Mouse (Mus musculus): Measurements from ENCODE around the gene Nudt15. TPM values are rescaled to one million over a fixed set of nuclear protein-coding genes. Genes with fewer than 3 reads are reported as not detected.
A peak's percentile ranks its signal among the peaks of the same experiment; 100 is the strongest.
"Not testable (repeated sequence)": the region's sequence is repeated elsewhere in the genome, so short reads cannot be mapped to it uniquely, and the experiment has no call there.

Nudt15 gene
- polyA plus RNA-seq, 1 experiment: not detected

- no peak overlapping the region for H3K4me3 ChIP-seq (ENCODE audit: insufficient read depth, low read depth, low read length)
- H3K4me1 ChIP-seq (ENCODE audit: control insufficient read depth, insufficient read depth, low read length): peaks cover 4% of the 10 kb centered on the region
- WGBS: 80% methylated on average over 6 of the region's 6 CpGs
- TF ChIP-seq CTCF (IDR thresholded peaks at IDR 0.05; ENCODE audit: insufficient read depth, low read depth, low read length) (no peak), POLR2A (IDR thresholded peaks at IDR 0.05; ENCODE audit: insufficient read depth, low read depth, low read length) (no peak)
- H3K27ac ChIP-seq (ENCODE audit: insufficient read depth, low read depth, low read length): no peak overlapping the region
Measured at GRCm38 (mm10) chr14:73551164-73551563, 3.1 kb upstream of the Nudt15 start.

GRCm38 (mm10) chr14:73550732-73551131 is 2.7 kb upstream of the Nudt15 start:
- Histone ChIP-seq H3K27ac (ENCODE audit: insufficient read depth, low read depth, low read length) (no peak overlapping the region), H3K4me1 (ENCODE audit: control insufficient read depth, insufficient read depth, low read length) (peaks cover 2% of the 10 kb centered on the region), H3K4me3 (ENCODE audit: insufficient read depth, low read depth, low read length) (no peak overlapping the region)
- 19% methylated on average over 8 of the region's 8 CpGs for WGBS
- TF ChIP-seq POLR2A (IDR thresholded peaks at IDR 0.05; ENCODE audit: insufficient read depth, low read depth, low read length) (no peak), CTCF (IDR thresholded peaks at IDR 0.05; ENCODE audit: insufficient read depth, low read depth, low read length) (no peak)

GRCm38 (mm10) chr14:73550291-73550690 is 2.2 kb upstream of the Nudt15 start:
- WGBS: 49% methylated on average over 3 of the region's 3 CpGs
- H3K4me3 ChIP-seq (ENCODE audit: insufficient read depth, low read depth, low read length): no peak overlapping the region
- TF ChIP-seq CTCF (IDR thresholded peaks at IDR 0.05; ENCODE audit: insufficient read depth, low read depth, low read length) (no peak), POLR2A (IDR thresholded peaks at IDR 0.05; ENCODE audit: insufficient read depth, low read depth, low read length) (no peak)
- no peak overlapping the region for H3K27ac ChIP-seq (ENCODE audit: insufficient read depth, low read depth, low read length)
- H3K4me1 ChIP-seq (ENCODE audit: control insufficient read depth, insufficient read depth, low read length): peaks cover 2% of the 10 kb centered on the region

- Histone ChIP-seq H3K4me3 (ENCODE audit: insufficient read depth, low read depth, low read length) (no peak overlapping the region), H3K4me1 (ENCODE audit: control insufficient read depth, insufficient read depth, low read length) (peaks cover under 1% of the 10 kb centered on the region), H3K27ac (ENCODE audit: insufficient read depth, low read depth, low read length) (no peak overlapping the region)
- 62% methylated on average over 4 of the region's 4 CpGs for WGBS
- no peak for TF ChIP-seq POLR2A (IDR thresholded peaks at IDR 0.05; ENCODE audit: insufficient read depth, low read depth, low read length)
Measured at GRCm38 (mm10) chr14:73547034-73547433, 1.0 kb downstream of the Nudt15 start.

- H3K4me3 ChIP-seq (ENCODE audit: insufficient read depth, low read depth, low read length): no peak overlapping the region
- TF ChIP-seq POLR2A (IDR thresholded peaks at IDR 0.05; ENCODE audit: insufficient read depth, low read depth, low read length) (no peak), CTCF (IDR thresholded peaks at IDR 0.05; ENCODE audit: insufficient read depth, low read depth, low read length) (no peak)
- WGBS: 28% methylated on average over 6 of the region's 6 CpGs
- H3K4me1 ChIP-seq (ENCODE audit: control insufficient read depth, insufficient read depth, low read length): no peaks in the 10 kb centered on the region
- H3K27ac ChIP-seq (ENCODE audit: insufficient read depth, low read depth, low read length): no peak overlapping the region
Measured at GRCm38 (mm10) chr14:73543781-73544180, 4.3 kb downstream of the Nudt15 start.

- WGBS: 85% methylated on average over 2 of the region's 2 CpGs
Measured at GRCm38 (mm10) chr14:73535641-73536040, 12.4 kb downstream of the Nudt15 start.

GRCm38 (mm10) chr14:73533755-73534465 is 14.1 kb downstream of the Nudt15 start:
- WGBS: 68% methylated on average over 6 of the region's 6 CpGs
- TF ChIP-seq POLR2A (IDR thresholded peaks at IDR 0.05; ENCODE audit: insufficient read depth, low read depth, low read length) (no peak), CTCF (IDR thresholded peaks at IDR 0.05; ENCODE audit: insufficient read depth, low read depth, low read length) (no peak)
- Histone ChIP-seq H3K4me1 (ENCODE audit: control insufficient read depth, insufficient read depth, low read length) (no peaks in the 10 kb centered on the region), H3K27ac (ENCODE audit: insufficient read depth, low read depth, low read length) (no peak overlapping the region), H3K4me3 (ENCODE audit: insufficient read depth, low read depth, low read length) (no peak overlapping the region)

More at GRCm38 (mm10) chr14:73535641-73536040, 12.4 kb downstream of the Nudt15 start:
- H3K4me1 ChIP-seq (ENCODE audit: control insufficient read depth, insufficient read depth, low read length): no peaks in the 10 kb centered on the region
- H3K4me3 ChIP-seq (ENCODE audit: insufficient read depth, low read depth, low read length): no peak overlapping the region
- H3K27ac ChIP-seq (ENCODE audit: insufficient read depth, low read depth, low read length): no peak overlapping the region
- TF ChIP-seq POLR2A (IDR thresholded peaks at IDR 0.05; ENCODE audit: insufficient read depth, low read depth, low read length) (no peak), CTCF (IDR thresholded peaks at IDR 0.05; ENCODE audit: insufficient read depth, low read depth, low read length) (no peak)

- H3K4me1 ChIP-seq (ENCODE audit: control insufficient read depth, insufficient read depth, low read length); H3K4me3 ChIP-seq (ENCODE audit: insufficient read depth, low read depth, low read length): not testable (repeated sequence)
- WGBS: 89% methylated on average over 3 of the region's 3 CpGs
Measured at GRCm38 (mm10) chr14:73528661-73529060, 19.4 kb downstream of the Nudt15 start.

GRCm38 (mm10) chr14:73524766-73525448 is 23.1 kb downstream of the Nudt15 start, which contains the start of gene Sucla2:
TSS of gene Sucla2 (plus strand) at chr14:73525319.
- Histone ChIP-seq H3K4me3 (ENCODE audit: insufficient read depth, low read depth, low read length) (peak within 1 kb of the TSS; percentile 65), H3K4me1 (ENCODE audit: control insufficient read depth, insufficient read depth, low read length) (peaks cover 2% of the 10 kb centered on the region; the same call in 1 of the 2 replicates), H3K27ac (ENCODE audit: insufficient read depth, low read depth, low read length) (peak within 1 kb of the TSS; percentile 100)
- WGBS: under 1% methylated on average over 41 of the region's 41 CpGs
- peak; percentile 99 for TF ChIP-seq CTCF (IDR thresholded peaks at IDR 0.05; ENCODE audit: insufficient read depth, low read depth, low read length)
- TF ChIP-seq POLR2A (IDR thresholded peaks at IDR 0.05; ENCODE audit: insufficient read depth, low read depth, low read length): no peak

More at GRCm38 (mm10) chr14:73528661-73529060, 19.4 kb downstream of the Nudt15 start:
- H3K27ac ChIP-seq (ENCODE audit: insufficient read depth, low read depth, low read length): not testable (repeated sequence)
